Mouse (Mus musculus) E14TG2a.4 (cell line): ENCODE data around the gene Scamp3.

Experiments
- CTCF ChIP-seq: conservative IDR thresholded peaks from 2 replicates; pipeline ENCODE4 v1.5.1; 2014; ENCODE audit warnings: low read length
- NANOG ChIP-seq: IDR thresholded peaks from 2 replicates; pipeline ENCODE4 v1.6.1; 2014; ENCODE audit warnings: borderline replicate concordance, low read length, mixed read lengths

GRCm38 (mm10) chr3:89148567-89148966 lies 28.7 kb upstream of the Scamp3 start:
- TF ChIP-seq NANOG (no peak), CTCF (no peak)
